Mouse (Mus musculus): ENCODE data around the gene Kcnb1.

DNA sequence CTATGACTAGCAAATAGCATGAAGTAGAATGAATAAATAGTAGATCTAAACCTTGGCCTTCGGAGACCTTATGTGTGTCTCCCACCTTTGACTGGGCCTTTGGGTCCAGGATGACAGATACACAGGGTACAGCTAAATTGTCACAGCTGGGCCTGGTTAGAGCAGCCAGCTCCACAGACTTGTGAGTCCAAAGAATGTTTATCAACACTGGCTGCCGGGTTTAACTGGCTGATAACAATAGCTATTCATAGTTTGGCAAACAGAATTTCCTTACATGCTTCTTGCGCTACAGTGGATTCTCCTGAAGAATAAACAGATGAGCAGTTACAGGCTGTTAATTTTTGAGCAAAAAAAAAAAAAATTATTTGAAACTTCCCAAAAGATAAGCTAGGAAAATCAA lies 19.0 kb upstream of the Kcnb1 start:
- no peak for TF ChIP-seq GATA1 (IDR thresholded peaks at IDR 0.05; ENCODE audit: low read length)
- no peak for TF ChIP-seq TAL1 (IDR thresholded peaks at IDR 0.05; ENCODE audit: low read length)

Measured in erythroblast, embryonic 14.5 days (primary cell).